22 mouse cellular contexts compared by ENCODE assay signal in genomic region chr5:75803012-75803411, GRCm38 (mm10).
A peak's percentile ranks its signal among the peaks of the same experiment; 100 is the strongest.
DNase-seq lines count a peak whose midpoint lies in the region; ATAC-seq and TF ChIP-seq lines count a peak whose summit lies in the region.
"Had no signal": no experiment of that assay in that cellular context is flagged by ENCODE, and none has a peak within 500 bp of the region (broad histone marks: within the 10 kb centered on the region; RNA-seq: fewer than 3 reads in every experiment).

No protein-coding gene starts in this region.

- peaks cover 3 to 21% of the 10 kb centered on the region in 2 experiments for H3K4me1 ChIP-seq in MEL (ENCODE audit: control insufficient read depth in 1 of 2, insufficient read depth in 2 of 2, low read length in 2 of 2)
- 0 out of 2 replicates have a peak, but pooled peaks cover 3% of the 10 kb centered on the region for H3K4me1 ChIP-seq in heart, embryonic 11.5 days (ENCODE audit: control insufficient read depth, insufficient read depth, low read length)
- H3K4me1 ChIP-seq: embryonic facial prominence, embryonic 10.5 days; embryonic facial prominence, embryonic 12.5 days had no signal

- H3K27me3 ChIP-seq in MEL (ENCODE audit: control insufficient read depth in 1 of 2, insufficient read depth in 2 of 2, low read length in 2 of 2): no peaks in the 10 kb centered on the region; a peak in 1 of 4 replicates
- H3K27me3 ChIP-seq in heart, embryonic 11.5 days (ENCODE audit: control insufficient read depth, insufficient read depth, low read length): no peaks in the 10 kb centered on the region
- H3K27me3 ChIP-seq: CH12.LX; embryonic facial prominence, embryonic 12.5 days; forebrain, embryonic 15.5 days had no signal

- no peak for TF ChIP-seq POLR2A in MEL (IDR thresholded peaks at IDR 0.05; ENCODE audit: control insufficient read depth in 1 of 2, insufficient read depth in 1 of 2, low read depth in 1 of 2, low read length in 2 of 2, poor library complexity in 1 of 2)

- H3K36me3 ChIP-seq in MEL (ENCODE audit: control insufficient read depth in 1 of 2, insufficient read depth in 2 of 2, low read length in 2 of 2): peaks cover 0 to 10% of the 10 kb centered on the region in 2 experiments; a peak in 2 of 4 replicates
- H3K36me3 ChIP-seq in heart, embryonic 11.5 days (ENCODE audit: control insufficient read depth, insufficient read depth, low read length): no peaks in the 10 kb centered on the region
- H3K36me3 ChIP-seq: embryonic facial prominence, embryonic 10.5 days; embryonic facial prominence, embryonic 12.5 days; forebrain, embryonic 15.5 days had no signal

- TF ChIP-seq RAD21 in MEL (IDR thresholded peaks at IDR 0.05; ENCODE audit: low read depth, low read length): no peak

- no peaks in the 10 kb centered on the region for H3K9me3 ChIP-seq in MEL (replicated peaks; ENCODE audit: insufficient read depth, low read length)
- no peaks in the 10 kb centered on the region for H3K9me3 ChIP-seq in heart, embryonic 11.5 days (replicated peaks; ENCODE audit: control insufficient read depth, low read length)
- H3K9me3 ChIP-seq: embryonic facial prominence, embryonic 10.5 days; embryonic facial prominence, embryonic 12.5 days; forebrain, embryonic 15.5 days had no signal

- no peak overlapping the region for H3K4me2 ChIP-seq in heart, embryonic 11.5 days
- H3K4me2 ChIP-seq: embryonic facial prominence, embryonic 12.5 days; forebrain, embryonic 13.5 days; forebrain, embryonic 15.5 days had no signal

- WGBS in heart, embryonic 11.5 days (ENCODE audit: insufficient replicate concordance): 85% methylated on average over 2 of the region's 2 CpGs

- H3K4me3 ChIP-seq in MEL (ENCODE audit: control insufficient read depth in 1 of 2, insufficient read depth in 1 of 2, low read depth in 2 of 2, low read length in 2 of 2): no peak overlapping the region
- no peak overlapping the region for H3K4me3 ChIP-seq in heart, embryonic 11.5 days (ENCODE audit: low read depth, low read length)
- H3K4me3 ChIP-seq: embryonic facial prominence, embryonic 10.5 days; embryonic facial prominence, embryonic 12.5 days; forebrain, embryonic 13.5 days; forebrain, embryonic 15.5 days had no signal

- DNase-seq in MEL (ENCODE audit: low read depth, low spot score): peak; percentile 57
- no peak for DNase-seq in gastrocnemius, postnatal 4 days (ENCODE audit: low spot score in 2 of 2)
- DNase-seq: adrenal gland, adult 2 months; adrenal gland, postnatal 10 days; adrenal gland, postnatal 25 days; B cell, adult 2 months; cerebellum, adult 11 months; cerebellum, adult 18-20 months; cerebellum, adult 8-10 months; cerebellum, adult 9-11 months; cerebellum, postnatal 14 days; cerebellum, postnatal 36 days; forebrain, postnatal 0 days had no signal

- no peak overlapping the region for H3K9ac ChIP-seq in MEL (ENCODE audit: control insufficient read depth, low read depth, low read length, poor library complexity, severe bottlenecking)
- no peak overlapping the region for H3K9ac ChIP-seq in heart, embryonic 11.5 days (ENCODE audit: low read depth, low read length)
- H3K9ac ChIP-seq: embryonic facial prominence, embryonic 12.5 days; forebrain, embryonic 13.5 days; forebrain, embryonic 15.5 days; forebrain, postnatal 0 days had no signal

- H3K79me2 ChIP-seq in MEL (ENCODE audit: control insufficient read depth, insufficient read depth, low read length, poor library complexity): no peaks in the 10 kb centered on the region

- TF ChIP-seq CTCF in MEL (IDR thresholded peaks at IDR 0.05 in 2 of 3, conservative IDR thresholded peaks at IDR 0.05 in 1 of 3; ENCODE audit: control insufficient read depth in 1 of 3, insufficient read depth in 1 of 3, low read depth in 2 of 3, low read length in 3 of 3, poor library complexity in 1 of 3, severe bottlenecking in 1 of 3): no peak

- TF ChIP-seq EP300 in MEL (IDR thresholded peaks at IDR 0.05; ENCODE audit: low read depth in 1 of 2, low read length in 2 of 2): no peak

- no peak overlapping the region for H3K27ac ChIP-seq in MEL (ENCODE audit: control insufficient read depth, low read depth, low read length)
- no peak overlapping the region for H3K27ac ChIP-seq in heart, embryonic 11.5 days (ENCODE audit: low read depth, low read length)
- H3K27ac ChIP-seq: embryonic facial prominence, embryonic 10.5 days; embryonic facial prominence, embryonic 12.5 days; forebrain, embryonic 13.5 days; forebrain, embryonic 15.5 days had no signal

- 0 out of 2 replicates have a peak, but pooled peaks have one; percentile 40 for ATAC-seq in granulocyte monocyte progenitor cell, adult 5-6 weeks (replicated peaks; ENCODE audit: poor library complexity, severe bottlenecking)
- no peak for ATAC-seq in megakaryocyte-erythroid progenitor cell, adult 5-6 weeks (replicated peaks; ENCODE audit: low FRiP score, low TSS enrichment, poor library complexity, severe bottlenecking)
- no peak for ATAC-seq in heart, embryonic 11.5 days (replicated peaks; ENCODE audit: insufficient number of reproducible peaks, low FRiP score, low TSS enrichment)
- ATAC-seq: CD4-positive, CD25-positive, alpha-beta regulatory T cell, adult 4 months; forebrain, embryonic 13.5 days; forebrain, embryonic 15.5 days; forebrain, postnatal 0 days had no signal

TF ChIP-seq in MEL, 35 proteins besides CTCF, POLR2A, EP300 and RAD21:
- TF ChIP-seq GATA1 (IDR thresholded peaks at IDR 0.05; ENCODE audit: low read depth, low read length): no peak
- TF ChIP-seq RCOR1 (IDR thresholded peaks at IDR 0.05; ENCODE audit: low read depth, low read length): peak; percentile 86
- TF ChIP-seq UBTF (IDR thresholded peaks at IDR 0.05; ENCODE audit: borderline replicate concordance, insufficient read depth, low read depth, low read length): no peak
TF ChIP-seq in MEL: peak in this region for 1.
